Mouse (Mus musculus) cerebellum, postnatal 14 days (tissue): ENCODE results near the gene Olfr434.
A peak's percentile ranks its signal among the peaks of the same experiment; 100 is the strongest.
"Not testable (repeated sequence)": the region's sequence is repeated elsewhere in the genome, so short reads cannot be mapped to it uniquely, and the experiment has no call there.

Experiments used
- DNase-seq, 2 experiments: peaks; one replicate each; pipeline ENCODE4 v3.0.0; 2021; ENCODE audit warnings: mixed read lengths in 2 of 2

The Olfr434 gene

GRCm38 (mm10) chr6:43212873-43213272 is at the start of gene Olfr434:
Gene Olfr434, plus strand, starts transcription at chr6:43213021.
- not testable (repeated sequence) for DNase-seq

GRCm38 (mm10) chr6:43167246-43167645 is 45.6 kb upstream of the Olfr434 start:
- DNase-seq = peak; percentile 69 to 80

- DNase-seq = no peak
Measured at GRCm38 (mm10) chr6:43171840-43172239, 41.0 kb upstream of the Olfr434 start, which contains the start of gene Olfr13. Gene Olfr13, plus strand, starts transcription at chr6:43172140.

GRCm38 (mm10) chr6:43178129-43178528 is 34.7 kb upstream of the Olfr434 start:
- DNase-seq = no peak

- no peak for DNase-seq
Measured at GRCm38 (mm10) chr6:43178584-43179501, 34.0 kb upstream of the Olfr434 start.

- DNase-seq = no peak
Measured at GRCm38 (mm10) chr6:43190986-43191385, 21.8 kb upstream of the Olfr434 start.

GRCm38 (mm10) chr6:43196781-43197180 is 16.0 kb upstream of the Olfr434 start, which contains the start of gene Olfr435:
Gene Olfr435, plus strand, starts transcription at chr6:43197146.
- no peak for DNase-seq

- no peak for DNase-seq
Measured at GRCm38 (mm10) chr6:43198094-43198493, 14.7 kb upstream of the Olfr434 start.

- no peak for DNase-seq
Measured at GRCm38 (mm10) chr6:43202786-43203185, 10.0 kb upstream of the Olfr434 start.

GRCm38 (mm10) chr6:43205355-43205754 is 7.5 kb upstream of the Olfr434 start:
- no peak for DNase-seq

- DNase-seq = not testable (repeated sequence)
Measured at GRCm38 (mm10) chr6:43231255-43231654, 18.4 kb downstream of the Olfr434 start, which contains the start of gene Olfr47. Gene Olfr47, plus strand, starts transcription at chr6:43231529.

- DNase-seq = peak; percentile 39 to 56
Measured at GRCm38 (mm10) chr6:43242061-43242460, 29.2 kb downstream of the Olfr434 start.

- no peak for DNase-seq
Measured at GRCm38 (mm10) chr6:43247396-43247795, 34.6 kb downstream of the Olfr434 start.

- no peak for DNase-seq
Measured at GRCm38 (mm10) chr6:43252994-43253393, 40.2 kb downstream of the Olfr434 start.

- peak; percentile 8 to 18 for DNase-seq
Measured at GRCm38 (mm10) chr6:43254193-43254926, 41.5 kb downstream of the Olfr434 start.

GRCm38 (mm10) chr6:43260756-43261155 is 47.9 kb downstream of the Olfr434 start:
- no peak for DNase-seq

GRCm38 (mm10) chr6:43265363-43266041 is 52.7 kb downstream of the Olfr434 start, which contains the start of gene Arhgef5:
Gene Arhgef5, plus strand, starts transcription at chr6:43265582.
- DNase-seq = peak; percentile 15 to 24

GRCm38 (mm10) chr6:43266356-43266755 is 53.5 kb downstream of the Olfr434 start:
- DNase-seq = no peak
